8 mouse cellular contexts compared by ENCODE assay signal in genomic region chr14:74945266-74946215, GRCm38 (mm10). TPM values are rescaled to one million over a fixed set of nuclear protein-coding genes. Genes with fewer than 3 reads are reported as not detected.
DNase-seq lines count a peak whose midpoint lies in the region; ATAC-seq and TF ChIP-seq lines count a peak whose summit lies in the region.

No protein-coding gene starts in this region.

- H3K27me3 ChIP-seq in heart, embryonic 14.5 days (ENCODE audit: control insufficient read depth, insufficient read depth, low read length), result no peaks in the 10 kb centered on the region
- no peaks in the 10 kb centered on the region for H3K27me3 ChIP-seq in hindbrain, postnatal 0 days (ENCODE audit: insufficient read depth, low read length)
- H3K27me3 ChIP-seq in midbrain, embryonic 16.5 days (ENCODE audit: control insufficient read depth, insufficient read depth, low read depth, low read length), result no peaks in the 10 kb centered on the region

- H3K4me1 ChIP-seq in heart, embryonic 14.5 days (ENCODE audit: control insufficient read depth in 2 of 2, insufficient read depth in 2 of 2, low read length in 2 of 2), result peaks cover 8 to 26% of the 10 kb centered on the region in 2 experiments
- peaks cover 20% of the 10 kb centered on the region for H3K4me1 ChIP-seq in brown adipose tissue, adult 24 weeks (ENCODE audit: control insufficient read depth, insufficient read depth, insufficient read length, low read length)
- H3K4me1 ChIP-seq in hindbrain, postnatal 0 days (ENCODE audit: insufficient read depth, low read length), result peaks cover 10% of the 10 kb centered on the region
- H3K4me1 ChIP-seq in midbrain, embryonic 16.5 days (ENCODE audit: control insufficient read depth, insufficient read depth, low read length), result peaks cover 29% of the 10 kb centered on the region

- H3K9me3 ChIP-seq in heart, embryonic 14.5 days (ENCODE audit: control insufficient read depth, low read length), result no peaks in the 10 kb centered on the region
- H3K9me3 ChIP-seq in hindbrain, postnatal 0 days (ENCODE audit: low read length), result no peaks in the 10 kb centered on the region
- H3K9me3 ChIP-seq in midbrain, embryonic 16.5 days (replicated peaks; ENCODE audit: control insufficient read depth, low read length, poor library complexity, severe bottlenecking), result no peaks in the 10 kb centered on the region

- 51% methylated on average over 11 of the region's 11 CpGs for WGBS in heart, embryonic 14.5 days
- WGBS in hindbrain, postnatal 0 days, result 76% methylated on average over 11 of the region's 11 CpGs
- 86% methylated on average over 11 of the region's 11 CpGs for WGBS in midbrain, embryonic 16.5 days

- no peak for ATAC-seq in heart, embryonic 14.5 days (ENCODE audit: insufficient number of reproducible peaks, insufficient read depth, low FRiP score, low read depth)
- ATAC-seq in hindbrain, postnatal 0 days, result no peak
- no peak for ATAC-seq in midbrain, embryonic 16.5 days

- peak overlapping the region in 1 of 2 experiments; percentile 93; a peak in 2 of 4 replicates for H3K27ac ChIP-seq in heart, embryonic 14.5 days (replicated peaks in 1 of 2; ENCODE audit: control insufficient read depth in 1 of 2, insufficient read depth in 1 of 2, low read depth in 2 of 2, low read length in 2 of 2)
- peak overlapping the region; percentile 89 for H3K27ac ChIP-seq in brown adipose tissue, adult 24 weeks (replicated peaks; ENCODE audit: low read depth, low read length)
- H3K27ac ChIP-seq in hindbrain, postnatal 0 days, result no peak overlapping the region
- H3K27ac ChIP-seq in midbrain, embryonic 16.5 days (ENCODE audit: low read length), result no peak overlapping the region

- no peak for TF ChIP-seq CTCF in hindbrain, postnatal 0 days (IDR thresholded peaks at IDR 0.05; ENCODE audit: low read depth)

- no peak for DNase-seq in heart, adult 8-10 months (ENCODE audit: low spot score)
- DNase-seq in hindbrain, postnatal 0 days (ENCODE audit: low spot score), result no peak
- DNase-seq in cerebellum, postnatal 36 days, result no peak
- DNase-seq in retina, postnatal 1 day, result no peak
- no peak for DNase-seq in B cell, adult 2 months

- H3K4me3 ChIP-seq in heart, embryonic 14.5 days (ENCODE audit: control insufficient read depth in 1 of 2, insufficient read depth in 1 of 2, low read depth in 1 of 2, low read length in 2 of 2), result peak overlapping the region; percentile 67 to 94; a peak in 3 of 4 replicates
- peak overlapping the region; percentile 100 for H3K4me3 ChIP-seq in brown adipose tissue, adult 24 weeks (ENCODE audit: insufficient read depth, low read depth, low read length)
- H3K4me3 ChIP-seq in hindbrain, postnatal 0 days (ENCODE audit: low read length), result peak overlapping the region; percentile 69
- H3K4me3 ChIP-seq in midbrain, embryonic 16.5 days (ENCODE audit: low read depth, low read length), result peak overlapping the region; percentile 98

- peak overlapping the region; percentile 93 for H3K9ac ChIP-seq in heart, embryonic 14.5 days (ENCODE audit: low read length)
- peak overlapping the region; percentile 96; the same call in 1 of the 2 replicates for H3K9ac ChIP-seq in hindbrain, postnatal 0 days (replicated peaks; ENCODE audit: low read length)
- 0 out of 2 replicates have a peak overlapping the region, but pooled peaks have one; percentile 97 for H3K9ac ChIP-seq in midbrain, embryonic 16.5 days (ENCODE audit: low read depth, low read length)

- peak overlapping the region; percentile 89 for H3K4me2 ChIP-seq in heart, embryonic 14.5 days (ENCODE audit: low read length)
- peak overlapping the region; percentile 70 for H3K4me2 ChIP-seq in hindbrain, postnatal 0 days (ENCODE audit: low read depth, low read length)
- H3K4me2 ChIP-seq in midbrain, embryonic 16.5 days (ENCODE audit: low read length), result peak overlapping the region; percentile 92

- H3K36me3 ChIP-seq in heart, embryonic 14.5 days (ENCODE audit: control insufficient read depth, insufficient read depth, low read length), result peaks cover 5% of the 10 kb centered on the region; the same call in 1 of the 2 replicates
- H3K36me3 ChIP-seq in hindbrain, postnatal 0 days (ENCODE audit: insufficient read depth, low read length), result 0 out of 2 replicates have a peak, but pooled peaks cover 4% of the 10 kb centered on the region
- H3K36me3 ChIP-seq in midbrain, embryonic 16.5 days (ENCODE audit: control insufficient read depth, insufficient read depth, low read length), result peaks cover 4% of the 10 kb centered on the region; the same call in 1 of the 2 replicates

RNA-seq across cellular contexts. Expression of gene Lrch1, which starts 2.1 kb away (rescaled TPM):
- 11.4 and 16.3 TPM in 2 replicates for polyA plus RNA-seq in heart, embryonic 14.5 days (2014; fragmentation: Nextera tagmentation; extraction: Ambion mirVana)
- total RNA-seq in heart, adult 8-10 months (2022), result 10 to 100 TPM; 13.3 to 14.7 (median 14.6) TPM
- 3.8 and 7.1 TPM in 2 replicates for polyA plus RNA-seq in brown adipose tissue, adult 24 weeks (2012; ENCODE audit: insufficient read depth, insufficient read length, missing spikeins)
- 12.7 and 22.3 TPM in 2 replicates for total RNA-seq in hindbrain, postnatal 0 days (2014; rRNA removed)
- polyA plus RNA-seq in hindbrain, postnatal 0 days (2015; fragmentation: Nextera tagmentation; extraction: Ambion mirVana), result 16.5 and 17.3 TPM in 2 replicates
- polyA plus RNA-seq in midbrain, embryonic 16.5 days (2015; fragmentation: Nextera tagmentation; extraction: Ambion mirVana), result 19.7 and 19.9 TPM in 2 replicates
